8 mouse cellular contexts compared by ENCODE assay signal in the genomic region with DNA sequence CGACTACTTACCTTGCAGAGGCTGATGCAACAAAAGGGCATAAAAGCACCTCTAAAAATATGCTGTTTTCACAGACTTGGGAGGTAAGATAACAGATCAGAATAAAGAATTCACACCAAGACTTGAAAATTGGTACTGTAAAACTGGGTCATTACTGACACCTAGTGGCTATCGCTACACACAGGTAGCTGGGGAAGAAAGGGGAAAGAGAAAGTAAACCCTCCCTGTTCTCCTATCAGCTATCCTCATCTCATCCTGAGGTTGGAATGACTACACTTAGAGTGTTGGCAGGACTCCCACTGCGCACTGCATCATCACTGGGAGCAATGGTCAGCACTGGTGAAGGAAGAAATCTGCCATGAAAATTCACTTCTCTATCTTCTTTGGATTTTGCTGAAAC. TPM values are rescaled to one million over a fixed set of nuclear protein-coding genes. Genes with fewer than 3 reads are reported as not detected.
DNase-seq lines count a peak whose midpoint lies in the region; ATAC-seq and TF ChIP-seq lines count a peak whose summit lies in the region.

No protein-coding gene starts in this region.

- ATAC-seq in CD4-positive, CD25-positive, alpha-beta regulatory T cell, adult 4 months: peak; percentile 94
- ATAC-seq in monocyte, adult 5-6 weeks (replicated peaks; ENCODE audit: insufficient number of reproducible peaks, low FRiP score, low TSS enrichment, poor library complexity, severe bottlenecking): peak; percentile 74

- peaks cover 1% of the 10 kb centered on the region for H3K4me1 ChIP-seq in heart, adult 2 months (ENCODE audit: control insufficient read depth, insufficient read depth, low read length)

- intact Hi-C loops in heart, adult 2 months (cut with DNase I): loop anchor here (1.0 to 10.0 kb wide), 3 partner anchors 82 to 196 kb away; no protein-coding TSS in a partner anchor
- intact Hi-C loops in heart, postnatal 25 days (cut with DNase I): loop anchor here (2.0 to 5.0 kb wide), 3 partner anchors 80 to 196 kb away; no protein-coding TSS in a partner anchor
- intact Hi-C loops in heart, postnatal 10 days (cut with DNase I): loop anchor here (1.0 to 2.0 kb wide), 3 partner anchors 78 to 196 kb away; no protein-coding TSS in a partner anchor

- TF ChIP-seq EP300 in heart, adult 2 months (IDR thresholded peaks at IDR 0.05; ENCODE audit: insufficient read depth, low read depth, low read length): no peak

- peak in 1 of 2 experiments; percentile 14 for DNase-seq in heart, adult 2 months
- no peak for DNase-seq in heart, postnatal 25 days (ENCODE audit: low spot score)
- DNase-seq in brain, adult 2 months (ENCODE audit: low read depth, low spot score): peak; percentile 79
- peak; percentile 48 to 62 for DNase-seq in heart, postnatal 10 days
- peak; percentile 18 to 44 for DNase-seq in kidney, postnatal 4 days
- DNase-seq in spleen, postnatal 4 days (ENCODE audit: low spot score in 2 of 2): no peak

- 15% methylated on average over 3 of the region's 3 CpGs for WGBS in heart, adult 2 months

- H3K9ac ChIP-seq in heart, adult 2 months (ENCODE audit: low read depth, low read length): no peak overlapping the region

- no peak overlapping the region for H3K4me3 ChIP-seq in heart, adult 2 months

- no peaks in the 10 kb centered on the region for H3K27me3 ChIP-seq in heart, adult 2 months (ENCODE audit: control insufficient read depth, insufficient read depth, low read length)

- no peaks in the 10 kb centered on the region for H3K36me3 ChIP-seq in heart, adult 2 months (ENCODE audit: control insufficient read depth, insufficient read depth, low read length)

- TF ChIP-seq CTCF in heart, adult 2 months (IDR thresholded peaks at IDR 0.05): peak; percentile 94

- H3K27ac ChIP-seq in heart, adult 2 months: no peak overlapping the region

- no peak for TF ChIP-seq POLR2A in heart, adult 2 months (IDR thresholded peaks at IDR 0.05; ENCODE audit: insufficient read depth, low read depth, low read length)

- no peaks in the 10 kb centered on the region for H3K79me2 ChIP-seq in heart, adult 2 months (replicated peaks; ENCODE audit: control insufficient read depth, insufficient read depth, low read length)

RNA-seq across cellular contexts. Expression of a gene that starts 16.4 kb away (rescaled TPM):
- 10 to 100 TPM; 65.0 to 74.7 TPM for total RNA-seq in heart, adult 2 months (2021)
- 14.9 and 22.7 TPM in 2 replicates for polyA plus RNA-seq in heart, adult 2 months (2012; rRNA removed)
- 10 to 100 TPM; 69.3 to 76.9 TPM for total RNA-seq in heart, postnatal 25 days (2021)
- polyA plus RNA-seq in CD4-positive, CD25-positive, alpha-beta regulatory T cell, adult 4 months (2017; shearing (Covaris generic)): 10 to 100 TPM; 16.8 to 17.5 TPM
- total RNA-seq in heart, postnatal 10 days (2021): 10 to 100 TPM; 61.9 to 64.6 TPM
- 43.5 to 49.4 TPM (median 45.0 TPM) in 3 replicates for total RNA-seq in monocyte, adult 5-6 weeks (2017)

RNA-seq across cellular contexts. Expression of a gene that starts 22.0 kb away (rescaled TPM):
- total RNA-seq in heart, adult 2 months (2021): 1 to 10 TPM; 3.7 to 4.2 TPM
- 1.9 and 3.4 TPM in 2 replicates for polyA plus RNA-seq in heart, adult 2 months (2012; rRNA removed)
- total RNA-seq in heart, postnatal 25 days (2021): 1 to 10 TPM; 4.5 to 5.1 TPM
- 1 to 10 TPM; 4.8 to 5.5 TPM for polyA plus RNA-seq in CD4-positive, CD25-positive, alpha-beta regulatory T cell, adult 4 months (2017; shearing (Covaris generic))
- 1 to 10 TPM; 7.1 to 8.7 TPM for total RNA-seq in heart, postnatal 10 days (2021)
- total RNA-seq in monocyte, adult 5-6 weeks (2017): 0.38 to 1.2 TPM in 2 of 3 replicates, not detected in the other

Comparison
In these comparisons a context has a peak if more than half of its experiments do, and no peak if none do; other contexts are left out.
1. DNase-seq: peak in brain, adult 2 months (single experiment), heart, postnatal 10 days (2 of 2) and kidney, postnatal 4 days (2 of 2); none in heart, postnatal 25 days (single experiment) and spleen, postnatal 4 days (0 of 2).